Mouse (Mus musculus) testis, adult 2 months (tissue): ENCODE results near the gene Selenow.

Experiments
- CTCF ChIP-seq: fragments of 200-500 bp; IDR thresholded peaks from 2 replicates; pipeline ENCODE4 v1.5.1; 2012; ENCODE audit warnings: low read depth, mild to moderate bottlenecking, inconsistent platforms, low read length, moderate library complexity; ENCODE audit not compliant: control insufficient read depth, insufficient read depth, insufficient replicate concordance
- POLR2A ChIP-seq: fragments of 200-500 bp; IDR thresholded peaks from 2 replicates; pipeline ENCODE4 v1.6.1; 2012; ENCODE audit warnings: low read depth, mild to moderate bottlenecking, inconsistent platforms, low read length, moderate library complexity; ENCODE audit not compliant: control insufficient read depth

DNA sequence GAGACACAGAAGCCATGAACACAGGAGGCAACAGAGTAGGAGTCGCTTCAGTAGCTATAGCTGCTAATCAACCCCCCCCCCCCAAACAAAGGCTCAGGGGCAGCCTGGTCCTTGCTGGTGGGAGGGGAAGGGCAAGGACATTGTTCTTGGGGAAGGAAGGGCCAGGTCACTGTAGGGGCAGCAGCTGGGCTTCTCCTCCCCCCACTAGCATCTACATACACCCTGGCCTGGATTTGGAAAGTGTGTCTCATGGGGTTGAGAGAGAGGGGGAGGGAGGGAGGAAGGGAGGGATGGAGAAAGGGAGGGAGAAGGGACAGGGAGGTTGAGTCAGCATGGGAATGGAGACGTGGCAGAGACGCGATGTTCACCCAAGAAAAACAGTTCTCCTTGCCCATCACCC lies 38.5 kb upstream of the Selenow start:
- no peak for TF ChIP-seq CTCF
- no peak for TF ChIP-seq POLR2A
